Mouse (Mus musculus) heart, embryonic 14.5 days (tissue): ENCODE results near the gene E4f1. TPM values are rescaled to one million over a fixed set of nuclear protein-coding genes. Genes with fewer than 3 reads are reported as not detected.

Experiments
- ATAC-seq: fragments of 200-750 bp; cut with Nextera tagmentation; 2 replicates; pipeline ENCODE4 v1.8.0; 2017; ENCODE audit warnings: low read depth, moderate TSS enrichment; ENCODE audit not compliant: insufficient number of reproducible peaks, insufficient read depth, low FRiP score
- H3K27ac ChIP-seq, 2 experiments: fragments of 200-500 bp in 1 of 2; fragments of 300-500 bp in 1 of 2; sonication (generic) in 1 of 2; replicated peaks in 1 of 2; 2 replicates each; pipeline ENCODE4 v1.5.1; 2012 to 2014; ENCODE audit warnings: low read depth in 2 of 2, low read length in 2 of 2, control low read depth in 1 of 2, mild to moderate bottlenecking in 1 of 2, mixed read lengths in 1 of 2; ENCODE audit not compliant: control insufficient read depth in 1 of 2, insufficient read depth in 1 of 2
- H3K27me3 ChIP-seq: fragments of 300-500 bp; sonication (generic); 2 replicates; pipeline ENCODE4 v1.6.1; 2014; ENCODE audit warnings: mild to moderate bottlenecking, low read length, control low read depth; ENCODE audit not compliant: control insufficient read depth, insufficient read depth
- H3K36me3 ChIP-seq: fragments of 300-500 bp; sonication (generic); 2 replicates; pipeline ENCODE4 v1.6.1; 2014; ENCODE audit warnings: mild to moderate bottlenecking, control low read depth, low read length, mixed read lengths; ENCODE audit not compliant: control insufficient read depth, insufficient read depth
- H3K4me1 ChIP-seq, 2 experiments: fragments of 200-500 bp in 1 of 2; fragments of 300-500 bp in 1 of 2; sonication (generic) in 1 of 2; 2 replicates each; pipeline ENCODE4 v1.6.1; 2012 to 2014; ENCODE audit warnings: low read length in 2 of 2, control low read depth in 1 of 2, mixed read lengths in 1 of 2; ENCODE audit not compliant: control insufficient read depth in 2 of 2, insufficient read depth in 2 of 2
- H3K4me2 ChIP-seq: fragments of 300-500 bp; sonication (generic); 2 replicates; pipeline ENCODE4 v1.6.1; 2014; ENCODE audit warnings: mild to moderate bottlenecking, low read length
- H3K4me3 ChIP-seq, 2 experiments: fragments of 200-500 bp in 1 of 2; fragments of 300-500 bp in 1 of 2; sonication (generic) in 1 of 2; 2 replicates each; pipeline ENCODE4 v1.5.1; 2012 to 2014; ENCODE audit warnings: low read length in 2 of 2, mild to moderate bottlenecking in 2 of 2, control low read depth in 1 of 2, low read depth in 1 of 2, moderate library complexity in 1 of 2; ENCODE audit not compliant: control insufficient read depth in 1 of 2, insufficient read depth in 1 of 2
- H3K9ac ChIP-seq: fragments of 300-500 bp; sonication (generic); 2 replicates; pipeline ENCODE4 v1.6.1; 2014; ENCODE audit warnings: mild to moderate bottlenecking, low read length
- H3K9me3 ChIP-seq: fragments of 300-500 bp; sonication (generic); 2 replicates; pipeline ENCODE4 v1.6.1; 2016; ENCODE audit warnings: low read length, control low read depth; ENCODE audit not compliant: control insufficient read depth
- WGBS: fragments of 180-500 bp; shearing (Covaris S2); extraction: QIAGEN DNeasy Blood & Tissue Kit; methylation state at CpG from one replicate; pipeline ENCODE4 v1.1.7; 2014; 5-methylcytosine and 5-hydroxymethylcytosine counted together
- polyA plus RNA-seq: library from polyadenylated mRNA; unstranded; fragments of >200 nt; fragmentation: Nextera tagmentation; extraction: Ambion mirVana; gene quantifications from 2 replicates; pipeline ENCODE4 v1.2.1, GENCODE M21; 2014

Gene E4f1
- polyA plus RNA-seq, 1 experiment from 2014 or later, result 16.0 TPM

GRCm38 (mm10) chr17:24489265-24490030, 19.3 kb upstream of the E4f1 start:
- Histone ChIP-seq H3K4me1 (peaks cover 7 to 17% of the 10 kb centered on the region in 2 experiments; a peak in 3 of 4 replicates), H3K9ac (peak overlapping the region; percentile 71), H3K4me2 (peak overlapping the region; percentile 98), H3K9me3 (no peaks in the 10 kb centered on the region), H3K27me3 (peaks cover 41% of the 10 kb centered on the region), H3K27ac (no peak overlapping the region), H3K36me3 (no peaks in the 10 kb centered on the region), H3K4me3 (peak overlapping the region; percentile 52 to 55)
- 25% methylated on average over 19 of the region's 19 CpGs for WGBS
- no peak for ATAC-seq

DNA sequence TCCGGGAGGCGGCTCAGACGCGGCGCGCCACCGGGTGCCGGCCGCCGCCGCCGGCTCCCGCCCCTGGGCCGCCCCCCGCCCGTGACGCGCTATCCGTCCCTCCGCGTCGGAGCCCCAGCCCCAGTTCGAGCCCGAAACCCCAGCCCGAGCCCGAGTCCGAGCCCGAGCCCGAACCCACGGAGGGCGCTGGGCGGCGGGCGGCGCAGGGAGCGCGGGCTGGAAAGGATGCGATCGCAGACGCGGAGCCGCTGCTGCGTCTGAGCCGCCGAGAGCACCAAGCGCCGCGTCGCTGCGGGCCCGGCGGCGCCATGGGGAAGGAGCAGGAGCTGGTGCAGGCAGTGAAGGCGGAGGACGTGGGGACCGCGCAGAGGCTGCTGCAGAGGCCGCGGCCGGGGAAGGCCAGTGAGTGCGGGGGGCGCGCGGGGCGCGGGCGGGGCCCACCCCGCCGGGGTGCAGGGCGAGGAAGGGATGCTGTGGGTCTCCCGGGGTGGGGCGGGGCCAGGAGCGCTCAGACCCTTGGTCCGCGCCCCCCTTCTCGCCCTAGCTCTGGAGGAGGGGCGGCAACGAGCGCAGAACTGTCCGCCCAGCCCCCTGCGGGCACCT, 18.6 kb upstream of the E4f1 start:
- Histone ChIP-seq H3K4me1 (peaks cover 7 to 17% of the 10 kb centered on the region in 2 experiments; a peak in 3 of 4 replicates), H3K4me3 (peak overlapping the region; percentile 52 to 55), H3K9ac (peak overlapping the region; percentile 71), H3K27me3 (peaks cover 41% of the 10 kb centered on the region), H3K4me2 (peak overlapping the region; percentile 98), H3K9me3 (no peaks in the 10 kb centered on the region), H3K36me3 (no peaks in the 10 kb centered on the region), H3K27ac (no peak overlapping the region)
- under 1% methylated on average over 57 of the region's 81 CpGs for WGBS
- no peak; the same call in 1 of the 2 replicates for ATAC-seq

GRCm38 (mm10) chr17:24488186-24488661, 18.1 kb upstream of the E4f1 start, which contains the start of gene Caskin1:
Gene Caskin1 (plus strand): TSS chr17:24488601.
- WGBS, result under 1% methylated on average over 45 of the region's 45 CpGs

DNA sequence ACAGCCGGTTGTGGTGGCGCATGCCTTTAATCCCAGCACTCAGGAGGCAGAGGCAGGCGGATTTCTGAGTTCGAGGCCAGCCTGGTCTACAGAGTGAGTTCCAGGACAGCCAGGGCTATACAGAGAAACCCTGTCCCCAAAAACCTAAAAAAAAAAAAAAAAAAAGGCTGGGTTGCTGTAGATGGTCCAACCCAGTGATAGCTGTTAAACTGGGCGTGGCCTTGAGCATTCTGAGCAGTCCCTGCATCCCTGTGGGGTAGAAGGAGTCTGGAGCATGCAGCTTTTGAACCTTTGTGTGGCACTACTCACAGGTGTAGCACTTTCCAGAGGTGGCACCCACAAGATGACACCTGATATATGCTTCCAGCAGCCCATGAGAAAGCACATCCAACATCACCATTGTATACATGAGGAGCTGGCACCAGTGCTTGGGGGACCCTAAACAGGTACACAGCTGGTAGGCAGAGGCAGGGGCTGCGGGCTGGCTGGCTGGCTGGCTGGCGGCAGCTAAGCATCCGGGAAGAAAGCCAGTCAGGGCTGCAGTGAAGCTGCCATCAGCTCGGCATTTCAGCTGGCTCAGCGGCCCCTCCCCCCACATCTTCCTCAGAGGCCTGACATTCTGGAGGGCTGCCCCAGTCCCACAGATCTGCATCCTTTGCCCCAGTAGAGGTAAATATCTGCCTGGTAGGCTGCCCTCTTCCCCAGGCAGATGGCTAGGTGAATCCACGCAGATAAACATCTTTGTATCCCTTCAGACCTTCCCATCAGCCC, 15.2 kb upstream of the E4f1 start:
- H3K27ac ChIP-seq, result no peak overlapping the region
- no peak overlapping the region for H3K4me2 ChIP-seq
- H3K27me3 ChIP-seq, result peaks cover 32% of the 10 kb centered on the region
- no peak overlapping the region for H3K9ac ChIP-seq
- no peaks in the 10 kb centered on the region for H3K36me3 ChIP-seq
- H3K4me3 ChIP-seq, result no peak overlapping the region
- H3K9me3 ChIP-seq, result no peaks in the 10 kb centered on the region
- peaks cover 7 to 17% of the 10 kb centered on the region in 2 experiments; a peak in 3 of 4 replicates for H3K4me1 ChIP-seq
- no peak for ATAC-seq
- 38% methylated on average over 11 of the region's 11 CpGs for WGBS

More at GRCm38 (mm10) chr17:24488186-24488661, 18.1 kb upstream of the E4f1 start, which contains the start of gene Caskin1:
- Histone ChIP-seq H3K4me2 (peak within 1 kb of the TSS; percentile 98), H3K4me1 (peaks cover 7 to 17% of the 10 kb centered on the region in 2 experiments; a peak in 3 of 4 replicates), H3K9me3 (no peaks in the 10 kb centered on the region), H3K4me3 (peak within 1 kb of the TSS; percentile 52 to 55), H3K27me3 (peaks cover 41% of the 10 kb centered on the region), H3K9ac (peak within 1 kb of the TSS; percentile 71), H3K27ac (no peak within 1 kb of the TSS), H3K36me3 (no peaks in the 10 kb centered on the region)
- ATAC-seq, result peak; percentile 44; the same call in 1 of the 2 replicates

GRCm38 (mm10) chr17:24483495-24483894, 13.4 kb upstream of the E4f1 start:
- WGBS, result 86% methylated on average over 3 of the region's 3 CpGs
- Histone ChIP-seq H3K4me3 (no peak overlapping the region), H3K27ac (no peak overlapping the region), H3K36me3 (no peaks in the 10 kb centered on the region), H3K9me3 (no peaks in the 10 kb centered on the region), H3K4me2 (no peak overlapping the region), H3K9ac (no peak overlapping the region), H3K27me3 (peaks cover 17% of the 10 kb centered on the region), H3K4me1 (peaks cover 7 to 12% of the 10 kb centered on the region in 2 experiments; a peak in 3 of 4 replicates)
- ATAC-seq, result no peak

GRCm38 (mm10) chr17:24481027-24481815, 11.1 kb upstream of the E4f1 start:
- ATAC-seq, result no peak
- no peak overlapping the region for H3K4me2 ChIP-seq
- 95% methylated on average over 20 of the region's 20 CpGs for WGBS

More at GRCm38 (mm10) chr17:24481027-24481815, 11.1 kb upstream of the E4f1 start:
- H3K27ac ChIP-seq, result no peak overlapping the region
- no peak overlapping the region for H3K9ac ChIP-seq
- H3K9me3 ChIP-seq, result no peaks in the 10 kb centered on the region
- peaks cover 10 to 11% of the 10 kb centered on the region in 2 experiments; a peak in 3 of 4 replicates for H3K4me1 ChIP-seq
- H3K36me3 ChIP-seq, result peaks cover 16% of the 10 kb centered on the region
- H3K27me3 ChIP-seq, result no peaks in the 10 kb centered on the region
- no peak overlapping the region for H3K4me3 ChIP-seq
